Mouse (Mus musculus): ENCODE measurements around the gene Nucks1. TPM values are rescaled to one million over a fixed set of nuclear protein-coding genes. Genes with fewer than 3 reads are reported as not detected.
"Not testable (repeated sequence)": the region's sequence is repeated elsewhere in the genome, so short reads cannot be mapped to it uniquely, and the experiment has no call there.

Gene Nucks1
- total and polyA plus RNA-seq, 3 experiments = 87.4 to 267 (median 96.9) TPM

GRCm38 (mm10) chr1:131908456-131908855 is 1.9 kb upstream of the Nucks1 start:
- Histone ChIP-seq H3K27me3 (replicated peaks) (no peaks in the 10 kb centered on the region), H3K79me2 (replicated peaks; ENCODE audit: control insufficient read depth, extremely low read depth, insufficient read depth, poor library complexity, severe bottlenecking) (peaks cover 28% of the 10 kb centered on the region), H3K9ac (ENCODE audit: insufficient read depth, low read depth) (no peak overlapping the region), H3K36me3 (replicated peaks in 1 of 2; ENCODE audit: control insufficient read depth in 1 of 2, insufficient read depth in 1 of 2, low read length in 1 of 2) (peaks cover 3 to 6% of the 10 kb centered on the region in 2 experiments), H3K4me1 (ENCODE audit: control insufficient read depth in 1 of 2, insufficient read depth in 2 of 2) (peaks cover 4 to 39% of the 10 kb centered on the region in 2 experiments), H3K9me3 (replicated peaks; ENCODE audit: low read length) (no peaks in the 10 kb centered on the region), H3K4me3 (replicated peaks in 1 of 3; ENCODE audit: low read depth in 2 of 3, low read length in 2 of 3, poor library complexity in 1 of 3) (no peak overlapping the region), H3K4me2 (ENCODE audit: insufficient read depth, low read depth, poor library complexity, severe bottlenecking) (no peak overlapping the region), H3K27ac (ENCODE audit: insufficient read depth, low read depth) (no peak overlapping the region)
- TF ChIP-seq CHD2 (IDR thresholded peaks at IDR 0.05; ENCODE audit: low read length) (no peak), JUN (IDR thresholded peaks at IDR 0.05; ENCODE audit: insufficient read depth, low read depth, low read length) (no peak), TBP (conservative IDR thresholded peaks at IDR 0.05; ENCODE audit: low read depth, low read length) (no peak), BHLHE40 (IDR thresholded peaks at IDR 0.05; ENCODE audit: low read depth, low read length) (no peak), RCOR1 (conservative IDR thresholded peaks at IDR 0.05; ENCODE audit: low read depth, low read length) (no peak), IRF4 (IDR thresholded peaks at IDR 0.05; ENCODE audit: low read depth, low read length) (no peak), MAFK (IDR thresholded peaks at IDR 0.05; ENCODE audit: insufficient replicate concordance, low read length) (no peak), MAZ (IDR thresholded peaks at IDR 0.05; ENCODE audit: low read depth, low read length) (no peak), ZKSCAN1 (IDR thresholded peaks at IDR 0.05; ENCODE audit: borderline replicate concordance, low read depth, low read length) (no peak), SMC3 (IDR thresholded peaks at IDR 0.05; ENCODE audit: low read depth, low read length) (no peak), SIN3A (IDR thresholded peaks at IDR 0.05; ENCODE audit: low read length) (no peak), RAD21 (IDR thresholded peaks at IDR 0.05; ENCODE audit: low read depth, low read length) (no peak), MYC (IDR thresholded peaks at IDR 0.05; ENCODE audit: low read depth, low read length) (no peak), POLR2AphosphoS2 (IDR thresholded peaks at IDR 0.05; ENCODE audit: low read depth, low read length) (no peak), JUND (conservative IDR thresholded peaks at IDR 0.05; ENCODE audit: low read depth, low read length) (no peak), UBTF (IDR thresholded peaks at IDR 0.05; ENCODE audit: low read depth, low read length) (no peak), MEF2A (IDR thresholded peaks at IDR 0.05; ENCODE audit: borderline replicate concordance, low read depth, low read length) (no peak), CTCF (conservative IDR thresholded peaks at IDR 0.05 in 1 of 2, IDR thresholded peaks at IDR 0.05 in 1 of 2; ENCODE audit: low read depth in 2 of 2, low read length in 2 of 2) (no peak), HCFC1 (IDR thresholded peaks at IDR 0.05; ENCODE audit: low read depth, low read length) (no peak)
- dilution Hi-C loops (cut with MboI; ENCODE audit: extremely low pct_ligation_motif_present, extremely low pct_unique_long_range_greater_than_20kb, low sequenced_read_pairs) (no loop called here), in situ Hi-C loops (cut with MboI; ENCODE audit: low pct_ligation_motif_present, low pct_unique_long_range_greater_than_20kb, low sequenced_read_pairs) (no loop called here)
- no peak for DNase-seq (ENCODE audit: extremely low read depth)

- H3K4me3 ChIP-seq (replicated peaks in 1 of 3; ENCODE audit: low read depth in 2 of 3, low read length in 2 of 3, poor library complexity in 1 of 3); H3K9me3 ChIP-seq (replicated peaks; ENCODE audit: low read length); H3K27ac ChIP-seq (ENCODE audit: insufficient read depth, low read depth); H3K4me2 ChIP-seq (ENCODE audit: insufficient read depth, low read depth, poor library complexity, severe bottlenecking); H3K27me3 ChIP-seq (replicated peaks); in situ Hi-C loops (cut with MboI; ENCODE audit: low pct_ligation_motif_present, low pct_unique_long_range_greater_than_20kb, low sequenced_read_pairs); dilution Hi-C loops (cut with MboI; ENCODE audit: extremely low pct_ligation_motif_present, extremely low pct_unique_long_range_greater_than_20kb, low sequenced_read_pairs); H3K36me3 ChIP-seq (replicated peaks in 1 of 2; ENCODE audit: control insufficient read depth in 1 of 2, insufficient read depth in 1 of 2, low read length in 1 of 2); H3K9ac ChIP-seq (ENCODE audit: insufficient read depth, low read depth); DNase-seq (ENCODE audit: extremely low read depth): not testable (repeated sequence)
- peaks cover 34% of the 10 kb centered on the region for H3K79me2 ChIP-seq (replicated peaks; ENCODE audit: control insufficient read depth, extremely low read depth, insufficient read depth, poor library complexity, severe bottlenecking)
- H3K4me1 ChIP-seq (ENCODE audit: control insufficient read depth in 1 of 2, insufficient read depth in 2 of 2) = peaks cover 4 to 33% of the 10 kb centered on the region in 2 experiments
Measured at GRCm38 (mm10) chr1:131909236-131909635, 1.1 kb upstream of the Nucks1 start.

Measured in CH12.LX (cell line).